Mouse (Mus musculus) MEL (cell line): ENCODE results near the gene Mfsd4a.

Experiments used
- CTCF ChIP-seq, 3 experiments: IDR thresholded peaks in 2 of 3; conservative IDR thresholded peaks in 1 of 3; 2 replicates each; pipeline ENCODE4 v1.5.1; 2011 to 2012; ENCODE audit warnings: low read length in 3 of 3, low read depth in 2 of 3, mild to moderate bottlenecking in 2 of 3, improper control_type of control experiment in 1 of 3, inconsistent platforms in 1 of 3, mixed read lengths in 1 of 3, moderate library complexity in 1 of 3; ENCODE audit not compliant: control insufficient read depth in 1 of 3, insufficient read depth in 1 of 3, poor library complexity in 1 of 3, severe bottlenecking in 1 of 3
- GATA1 ChIP-seq: IDR thresholded peaks from 2 replicates; pipeline ENCODE4 v1.6.1; 2011; ENCODE audit warnings: low read depth, low read length, improper control_type of control experiment
- MAX ChIP-seq: IDR thresholded peaks from 2 replicates; pipeline ENCODE4 v1.6.1; 2011; ENCODE audit warnings: low read length, improper control_type of control experiment
- MXI1 ChIP-seq: IDR thresholded peaks from 2 replicates; pipeline ENCODE4 v1.6.1; 2011; ENCODE audit warnings: mild to moderate bottlenecking, low read depth, low read length, improper control_type of control experiment
- NELFE ChIP-seq: IDR thresholded peaks from 2 replicates; pipeline ENCODE4 v1.6.1; 2011; ENCODE audit warnings: low read depth, low read length, improper control_type of control experiment
- POLR2A ChIP-seq, 2 experiments: IDR thresholded peaks; 2 replicates each; pipeline ENCODE4 v1.6.1; 2011 to 2012; ENCODE audit warnings: low read length in 2 of 2, mild to moderate bottlenecking in 2 of 2, control low read depth in 1 of 2, improper control_type of control experiment in 1 of 2, low read depth in 1 of 2, moderate library complexity in 1 of 2; ENCODE audit not compliant: control insufficient read depth in 1 of 2, insufficient read depth in 1 of 2, poor library complexity in 1 of 2
- TBP ChIP-seq: IDR thresholded peaks from 2 replicates; pipeline ENCODE4 v1.8.0; 2011; ENCODE audit warnings: low read depth, low read length, improper control_type of control experiment
- USF1 ChIP-seq: IDR thresholded peaks from 2 replicates; pipeline ENCODE4 v1.6.1; 2014; ENCODE audit warnings: low read depth, mild to moderate bottlenecking, inconsistent platforms, low read length, improper control_type of control experiment, moderate library complexity
- ZC3H11A ChIP-seq: IDR thresholded peaks from 2 replicates; pipeline ENCODE4 v1.6.1; 2012; ENCODE audit warnings: low read depth, mild to moderate bottlenecking, inconsistent platforms, low read length, improper control_type of control experiment
- ZMIZ1 ChIP-seq: IDR thresholded peaks from 2 replicates; pipeline ENCODE4 v1.6.1; 2012; ENCODE audit warnings: low read depth, mild to moderate bottlenecking, inconsistent platforms, low read length, improper control_type of control experiment, moderate library complexity

GRCm38 (mm10) chr1:132016691-132017090 is 51.2 kb downstream of the Mfsd4a start:
- TF ChIP-seq MAX: no peak
- no peak for TF ChIP-seq POLR2A (IDR thresholded peaks at IDR 0.05; ENCODE audit: control insufficient read depth in 1 of 2, insufficient read depth in 1 of 2, low read depth in 1 of 2, low read length in 2 of 2, poor library complexity in 1 of 2)
- no peak for TF ChIP-seq USF1
- no peak for TF ChIP-seq GATA1
- TF ChIP-seq ZC3H11A: no peak
- no peak for TF ChIP-seq MXI1
- no peak for TF ChIP-seq CTCF (IDR thresholded peaks at IDR 0.05 in 2 of 3, conservative IDR thresholded peaks at IDR 0.05 in 1 of 3; ENCODE audit: control insufficient read depth in 1 of 3, insufficient read depth in 1 of 3, low read depth in 2 of 3, low read length in 3 of 3, poor library complexity in 1 of 3, severe bottlenecking in 1 of 3)
- TF ChIP-seq ZMIZ1: no peak
- no peak for TF ChIP-seq TBP
- TF ChIP-seq NELFE: no peak
